Mouse (Mus musculus): ENCODE data around the gene Pou2f3. TPM values are rescaled to one million over a fixed set of nuclear protein-coding genes. Genes with fewer than 3 reads are reported as not detected.

The Pou2f3 gene
- polyA plus RNA-seq, 1 experiment, result 1.2 TPM

GRCm38 (mm10) chr9:43083441-43084055 lies 126.6 kb downstream of the Pou2f3 start:
- Histone ChIP-seq H3K4me3 (ENCODE audit: control insufficient read depth, low read depth, low read length) (no peak overlapping the region), H3K27me3 (ENCODE audit: control insufficient read depth, insufficient read depth, low read length) (no peaks in the 10 kb centered on the region), H3K27ac (ENCODE audit: control insufficient read depth, insufficient read depth, low read depth, low read length) (no peak overlapping the region), H3K4me1 (ENCODE audit: control insufficient read depth, insufficient read depth, low read length) (no peaks in the 10 kb centered on the region), H3K36me3 (ENCODE audit: control insufficient read depth, insufficient read depth, low read length) (no peaks in the 10 kb centered on the region)
- TF ChIP-seq POLR2A (IDR thresholded peaks at IDR 0.05; ENCODE audit: control insufficient read depth, low read depth, low read length) (no peak), CTCF (IDR thresholded peaks at IDR 0.05; ENCODE audit: control insufficient read depth, insufficient read depth, insufficient replicate concordance, low read depth, low read length) (no peak)

DNA sequence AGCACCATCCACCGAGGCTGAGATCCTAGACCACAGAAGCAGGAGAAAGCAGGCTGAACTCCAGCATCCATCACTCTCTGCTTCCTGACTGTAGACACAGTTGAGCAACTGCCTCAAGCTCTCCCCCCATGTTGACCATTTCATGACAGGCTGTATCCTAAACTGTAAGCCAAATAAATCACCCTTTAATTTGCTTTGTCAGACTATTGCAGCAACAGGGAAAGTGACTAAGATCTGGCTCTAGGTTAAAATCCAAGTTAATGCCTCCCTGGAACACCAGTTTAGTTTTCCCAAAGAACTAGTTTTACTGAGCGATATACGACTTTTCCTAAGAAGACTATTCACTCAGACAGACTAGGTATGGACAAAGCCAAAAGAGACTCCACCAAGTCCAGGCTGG lies 131.5 kb downstream of the Pou2f3 start:
- TF ChIP-seq POLR2A (IDR thresholded peaks at IDR 0.05; ENCODE audit: control insufficient read depth, low read depth, low read length) (no peak), CTCF (IDR thresholded peaks at IDR 0.05; ENCODE audit: control insufficient read depth, insufficient read depth, insufficient replicate concordance, low read depth, low read length) (no peak)
- H3K27ac ChIP-seq (ENCODE audit: control insufficient read depth, insufficient read depth, low read depth, low read length), result no peak overlapping the region
- no peaks in the 10 kb centered on the region for H3K4me1 ChIP-seq (ENCODE audit: control insufficient read depth, insufficient read depth, low read length)
- H3K36me3 ChIP-seq (ENCODE audit: control insufficient read depth, insufficient read depth, low read length), result no peaks in the 10 kb centered on the region
- H3K27me3 ChIP-seq (ENCODE audit: control insufficient read depth, insufficient read depth, low read length), result no peaks in the 10 kb centered on the region
- H3K4me3 ChIP-seq (ENCODE audit: control insufficient read depth, low read depth, low read length), result no peak overlapping the region

DNA sequence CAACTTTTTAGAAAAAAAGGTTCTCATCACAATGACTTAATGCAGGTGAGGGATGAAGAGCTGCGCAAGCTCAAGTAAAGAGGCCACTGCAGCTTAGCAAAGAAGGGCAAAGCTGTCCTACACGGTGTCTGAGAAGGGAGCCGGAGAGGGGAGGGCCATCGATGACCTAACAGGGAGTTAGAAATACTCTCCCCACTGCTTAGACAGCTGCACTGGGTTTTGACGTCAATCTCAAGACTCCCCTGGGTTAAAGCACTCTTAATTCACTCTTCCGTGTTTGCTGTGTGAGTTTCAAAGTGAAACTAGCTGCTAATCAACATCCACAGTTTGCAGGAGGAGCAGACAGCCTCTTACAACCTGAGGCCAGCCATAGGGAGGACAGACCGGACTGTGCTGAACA lies 134.0 kb downstream of the Pou2f3 start:
- Histone ChIP-seq H3K4me1 (ENCODE audit: control insufficient read depth, insufficient read depth, low read length) (no peaks in the 10 kb centered on the region), H3K36me3 (ENCODE audit: control insufficient read depth, insufficient read depth, low read length) (no peaks in the 10 kb centered on the region)
- TF ChIP-seq CTCF (IDR thresholded peaks at IDR 0.05; ENCODE audit: control insufficient read depth, insufficient read depth, insufficient replicate concordance, low read depth, low read length) (no peak), POLR2A (IDR thresholded peaks at IDR 0.05; ENCODE audit: control insufficient read depth, low read depth, low read length) (no peak)

DNA sequence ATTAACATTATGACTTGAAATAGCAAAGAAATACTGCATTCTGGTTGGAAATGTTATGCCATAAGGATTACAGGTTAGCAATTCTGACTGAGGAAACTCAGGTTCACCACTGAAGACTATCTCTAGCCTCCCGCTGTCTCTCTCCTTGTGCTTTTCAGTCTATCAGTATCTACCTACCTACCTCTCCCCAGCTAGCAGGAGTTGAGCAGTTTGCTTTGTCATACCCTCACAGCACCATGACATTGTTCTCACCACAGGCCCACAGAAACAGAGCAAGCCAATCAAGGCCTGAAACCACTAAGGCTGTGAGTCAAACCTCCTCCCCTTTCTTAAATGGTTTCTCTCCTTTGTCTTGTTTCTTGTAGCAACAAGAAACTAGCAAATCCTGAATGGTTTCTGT lies 135.6 kb downstream of the Pou2f3 start:
- Histone ChIP-seq H3K4me1 (ENCODE audit: control insufficient read depth, insufficient read depth, low read length) (no peaks in the 10 kb centered on the region), H3K27ac (ENCODE audit: control insufficient read depth, insufficient read depth, low read depth, low read length) (no peak overlapping the region), H3K36me3 (ENCODE audit: control insufficient read depth, insufficient read depth, low read length) (no peaks in the 10 kb centered on the region), H3K4me3 (ENCODE audit: control insufficient read depth, low read depth, low read length) (no peak overlapping the region), H3K27me3 (ENCODE audit: control insufficient read depth, insufficient read depth, low read length) (no peaks in the 10 kb centered on the region)
- no peak for TF ChIP-seq POLR2A (IDR thresholded peaks at IDR 0.05; ENCODE audit: control insufficient read depth, low read depth, low read length)
- TF ChIP-seq CTCF (IDR thresholded peaks at IDR 0.05; ENCODE audit: control insufficient read depth, insufficient read depth, insufficient replicate concordance, low read depth, low read length), result no peak

More for the DNA sequence above, 134.0 kb downstream of the Pou2f3 start:
- Histone ChIP-seq H3K27me3 (ENCODE audit: control insufficient read depth, insufficient read depth, low read length) (no peaks in the 10 kb centered on the region), H3K27ac (ENCODE audit: control insufficient read depth, insufficient read depth, low read depth, low read length) (no peak overlapping the region), H3K4me3 (ENCODE audit: control insufficient read depth, low read depth, low read length) (no peak overlapping the region)

Other genes starting within 250 kb of the Pou2f3 start
- gene Arhgef12, start 103.1 kb downstream of the Pou2f3 start, polyA plus RNA-seq (2012; rRNA removed), result 6.9 TPM in 2 replicates
- gene Tmem136, start 93.8 kb downstream of the Pou2f3 start, polyA plus RNA-seq (2012; rRNA removed), result 0.30 and 0.80 TPM in 2 replicates
- gene Oaf, start 29.5 kb upstream of the Pou2f3 start, polyA plus RNA-seq (2012; rRNA removed), result 2.0 and 3.7 TPM in 2 replicates
- gene Trim29, start 100.5 kb upstream of the Pou2f3 start, polyA plus RNA-seq (2012; rRNA removed), result 0.19 and 0.26 TPM in 2 replicates

All from testis, adult 2 months (tissue).